Mouse (Mus musculus) cerebellum, adult 2 months (tissue): ENCODE measurements around the gene Defb25.

Source experiments
- CTCF ChIP-seq: fragments of 200-500 bp; IDR thresholded peaks from 2 replicates; pipeline ENCODE4 v1.5.1; 2011; ENCODE audit warnings: low read depth, mild to moderate bottlenecking, control low read depth, low read length, moderate library complexity, borderline replicate concordance; ENCODE audit not compliant: insufficient read depth
- POLR2A ChIP-seq: fragments of 200-500 bp; IDR thresholded peaks from 2 replicates; pipeline ENCODE4 v1.6.1; 2011; ENCODE audit warnings: low read length, control low read depth, borderline replicate concordance; ENCODE audit not compliant: insufficient read depth

- TF ChIP-seq CTCF = no peak
- TF ChIP-seq POLR2A = no peak
These were observed 4.1 kb upstream of the Defb25 start, which contains the start of gene Rem1 for GRCm38 (mm10) chr2:152626774-152627591.
